Mouse (Mus musculus) myocyte (in vitro differentiated cells): ENCODE data around the gene Cldn18. TPM values are rescaled to one million over a fixed set of nuclear protein-coding genes. Genes with fewer than 3 reads are reported as not detected.

Experiments used
- H3K27me3 ChIP-seq: one replicate; pipeline ENCODE4 v1.6.1; 2011; ENCODE audit not compliant: control insufficient read depth, insufficient read depth, insufficient read length
- H3K36me3 ChIP-seq: one replicate; pipeline ENCODE4 v1.6.1; 2011; ENCODE audit not compliant: control insufficient read depth, insufficient read depth
- H3K4me2 ChIP-seq: one replicate; pipeline ENCODE4 v1.6.1; 2011; ENCODE audit warnings: low read depth, control low read depth
- H3K4me3 ChIP-seq: one replicate; pipeline ENCODE4 v1.5.1; 2011; ENCODE audit warnings: mild to moderate bottlenecking, control low read depth, moderate library complexity
- H3K79me2 ChIP-seq: one replicate; pipeline ENCODE4 v1.6.1; 2011; ENCODE audit not compliant: control insufficient read depth, insufficient read depth
- H3ac ChIP-seq: one replicate; pipeline ENCODE4 v1.6.1; 2011; ENCODE audit not compliant: control insufficient read depth, insufficient read length
- CEBPB ChIP-seq: IDR thresholded peaks from 2 replicates; pipeline ENCODE4 v1.6.1; 2011; ENCODE audit warnings: mild to moderate bottlenecking, moderate library complexity; ENCODE audit not compliant: poor library complexity, insufficient read depth, severe bottlenecking
- E2F4 ChIP-seq: IDR thresholded peaks from one replicate; pipeline ENCODE4 v1.6.1; 2011; ENCODE audit warnings: mild to moderate bottlenecking, control low read depth, moderate library complexity; ENCODE audit not compliant: insufficient read depth
- MAX ChIP-seq: IDR thresholded peaks from one replicate; pipeline ENCODE4 v1.6.1; 2011; ENCODE audit warnings: low read depth, mild to moderate bottlenecking, control low read depth
- MYOD1 ChIP-seq, 3 experiments: IDR thresholded peaks; one replicate each; pipeline ENCODE4 v1.6.1; 2011; ENCODE audit warnings: control low read depth in 2 of 3, low read depth in 2 of 3, mild to moderate bottlenecking in 2 of 3, moderate library complexity in 1 of 3; ENCODE audit not compliant: insufficient read length in 2 of 3, control insufficient read depth in 1 of 3
- MYOG ChIP-seq, 3 experiments: IDR thresholded peaks; one replicate each; pipeline ENCODE4 v1.6.1; 2011; ENCODE audit warnings: control low read depth in 2 of 3, low read depth in 2 of 3, mild to moderate bottlenecking in 2 of 3; ENCODE audit not compliant: insufficient read length in 2 of 3, control insufficient read depth in 1 of 3, insufficient read depth in 1 of 3
- POLR2A ChIP-seq: IDR thresholded peaks from one replicate; pipeline ENCODE4 v1.6.1; 2011; ENCODE audit warnings: low read depth, mild to moderate bottlenecking, control low read depth, moderate library complexity; ENCODE audit not compliant: insufficient read length
- POLR2AphosphoS2 ChIP-seq: IDR thresholded peaks from one replicate; pipeline ENCODE4 v1.6.1; 2011; ENCODE audit warnings: low read depth, control low read depth; ENCODE audit not compliant: insufficient read length
- REST ChIP-seq: IDR thresholded peaks from one replicate; pipeline ENCODE4 v1.6.1; 2011; ENCODE audit warnings: mild to moderate bottlenecking, control low read depth, moderate library complexity; ENCODE audit not compliant: insufficient read depth, insufficient read length
- SRF ChIP-seq: IDR thresholded peaks from one replicate; pipeline ENCODE4 v1.6.1; 2011; ENCODE audit warnings: low read depth; ENCODE audit not compliant: control insufficient read depth, insufficient read length
- TCF12 ChIP-seq: IDR thresholded peaks from one replicate; pipeline ENCODE4 v1.6.1; 2011; ENCODE audit warnings: mild to moderate bottlenecking, control low read depth; ENCODE audit not compliant: poor library complexity, insufficient read depth, severe bottlenecking
- TCF3 ChIP-seq: IDR thresholded peaks from one replicate; pipeline ENCODE4 v1.6.1; 2011; ENCODE audit warnings: low read depth, control low read depth; ENCODE audit not compliant: insufficient read length
- USF1 ChIP-seq: IDR thresholded peaks from one replicate; pipeline ENCODE4 v1.6.1; 2011; ENCODE audit warnings: low read depth, mild to moderate bottlenecking, control low read depth, moderate library complexity
- polyA plus RNA-seq: library from polyadenylated mRNA; unstranded; fragments of >200 nt; fragmentation: generic; extraction: Trizol; gene quantifications from one replicate; pipeline ENCODE4 v1.2.1, GENCODE M21; 2012; ENCODE audit warnings: missing spikeins

Cldn18 gene
- polyA plus RNA-seq, 1 experiment: not detected

GRCm38 (mm10) chr9:99744548-99744947, 27.5 kb upstream of the Cldn18 start:
- no peaks in the 10 kb centered on the region for H3K27me3 ChIP-seq
- TF ChIP-seq TCF3 (no peak), USF1 (no peak)
- no peak overlapping the region for H3K4me3 ChIP-seq
- H3K4me2 ChIP-seq: no peak overlapping the region
- H3K79me2 ChIP-seq: no peaks in the 10 kb centered on the region
- H3ac ChIP-seq: no peak overlapping the region
- H3K36me3 ChIP-seq: no peaks in the 10 kb centered on the region

- H3K4me2 ChIP-seq: peak overlapping the region; percentile 60
- H3K36me3 ChIP-seq: no peaks in the 10 kb centered on the region
- no peak overlapping the region for H3ac ChIP-seq
- H3K4me3 ChIP-seq: no peak overlapping the region
- H3K27me3 ChIP-seq: no peaks in the 10 kb centered on the region
- TF ChIP-seq TCF12: no peak
- TF ChIP-seq TCF3: no peak
- no peak for TF ChIP-seq POLR2A
- TF ChIP-seq REST: no peak
- TF ChIP-seq MYOD1 (IDR thresholded peaks at IDR 0.05; ENCODE audit: control insufficient read depth in 1 of 3, insufficient read length in 2 of 3, low read depth in 2 of 3): no peak
- no peaks in the 10 kb centered on the region for H3K79me2 ChIP-seq
These were observed 13.0 kb upstream of the Cldn18 start for GRCm38 (mm10) chr9:99729943-99730646.

- no peaks in the 10 kb centered on the region for H3K36me3 ChIP-seq
- no peaks in the 10 kb centered on the region for H3K79me2 ChIP-seq
- TF ChIP-seq MYOD1 (IDR thresholded peaks at IDR 0.05; ENCODE audit: control insufficient read depth in 1 of 3, insufficient read length in 2 of 3, low read depth in 2 of 3): no peak
- TF ChIP-seq MYOG (IDR thresholded peaks at IDR 0.05; ENCODE audit: control insufficient read depth in 1 of 3, insufficient read depth in 1 of 3, insufficient read length in 2 of 3, low read depth in 2 of 3): no peak
- TF ChIP-seq POLR2AphosphoS2: no peak
- no peak for TF ChIP-seq TCF12
- TF ChIP-seq REST: no peak
- no peak overlapping the region for H3ac ChIP-seq
- no peaks in the 10 kb centered on the region for H3K27me3 ChIP-seq
- no peak overlapping the region for H3K4me3 ChIP-seq
- H3K4me2 ChIP-seq: no peak overlapping the region
These were observed 10.8 kb upstream of the Cldn18 start for GRCm38 (mm10) chr9:99727819-99728218.

- Histone ChIP-seq H3ac (no peak overlapping the region), H3K79me2 (no peaks in the 10 kb centered on the region), H3K36me3 (no peaks in the 10 kb centered on the region), H3K4me3 (no peak overlapping the region), H3K4me2 (no peak overlapping the region), H3K27me3 (no peaks in the 10 kb centered on the region)
- no peak for TF ChIP-seq MYOG (IDR thresholded peaks at IDR 0.05; ENCODE audit: control insufficient read depth in 1 of 3, insufficient read depth in 1 of 3, insufficient read length in 2 of 3, low read depth in 2 of 3)
- no peak for TF ChIP-seq POLR2A
- no peak for TF ChIP-seq TCF12
- TF ChIP-seq SRF: no peak
- no peak for TF ChIP-seq MYOD1 (IDR thresholded peaks at IDR 0.05; ENCODE audit: control insufficient read depth in 1 of 3, insufficient read length in 2 of 3, low read depth in 2 of 3)
- TF ChIP-seq REST: no peak
- no peak for TF ChIP-seq USF1
- no peak for TF ChIP-seq POLR2AphosphoS2
- no peak for TF ChIP-seq E2F4
- TF ChIP-seq CEBPB: no peak
- TF ChIP-seq MAX: no peak
- no peak for TF ChIP-seq TCF3
These were observed 8.2 kb upstream of the Cldn18 start for GRCm38 (mm10) chr9:99725278-99725677.

- TF ChIP-seq SRF (no peak), USF1 (no peak)
- no peaks in the 10 kb centered on the region for H3K27me3 ChIP-seq
- no peaks in the 10 kb centered on the region for H3K36me3 ChIP-seq
- peak overlapping the region; percentile 48 for H3K4me2 ChIP-seq
- no peaks in the 10 kb centered on the region for H3K79me2 ChIP-seq
- H3K4me3 ChIP-seq: no peak overlapping the region
- H3ac ChIP-seq: no peak overlapping the region
These were observed 2.9 kb upstream of the Cldn18 start for GRCm38 (mm10) chr9:99720011-99720410.
